16 mouse cellular contexts compared by ENCODE assay signal in genomic region chr5:43136142-43136541, GRCm38 (mm10).
"Had no signal": no experiment of that assay in that cellular context is flagged by ENCODE, and none has a peak within 500 bp of the region (broad histone marks: within the 10 kb centered on the region; RNA-seq: fewer than 3 reads in every experiment).

No protein-coding gene starts in this region.

- H3K27me3 ChIP-seq: neural tube, embryonic 13.5 days; neural tube, embryonic 15.5 days; stomach, embryonic 15.5 days had no signal

- H3K9ac ChIP-seq: neural tube, embryonic 13.5 days; neural tube, embryonic 15.5 days; stomach, embryonic 15.5 days had no signal

- H3K36me3 ChIP-seq: neural tube, embryonic 13.5 days; neural tube, embryonic 15.5 days; stomach, embryonic 15.5 days had no signal

- H3K4me2 ChIP-seq: neural tube, embryonic 13.5 days; neural tube, embryonic 15.5 days; stomach, embryonic 15.5 days had no signal

- H3K4me1 ChIP-seq: neural tube, embryonic 13.5 days; neural tube, embryonic 15.5 days; stomach, embryonic 15.5 days had no signal

- DNase-seq: retina, postnatal 1 day; right cerebral cortex, adult 18-20 months; right cerebral cortex, postnatal 14 days; right cerebral cortex, postnatal 25 days; right cerebral cortex, postnatal 4 days; spleen, adult 18-20 months; thymus, adult 18-20 months; thymus, adult 2 months; thymus, postnatal 14 days; thymus, postnatal 25 days; thymus, postnatal 36 days; thymus, postnatal 4 days had no signal

- H3K4me3 ChIP-seq: neural tube, embryonic 13.5 days; neural tube, embryonic 15.5 days; stomach, embryonic 15.5 days had no signal

- H3K27ac ChIP-seq: neural tube, embryonic 13.5 days; neural tube, embryonic 15.5 days; stomach, embryonic 15.5 days; stomach, postnatal 0 days had no signal
